Mouse (Mus musculus) liver, adult (tissue): ENCODE results near the gene Gal3st2.
"Not testable (repeated sequence)": the region's sequence is repeated elsewhere in the genome, so short reads cannot be mapped to it uniquely, and the experiment has no call there.

Experiments
- GATA4 ChIP-seq: IDR thresholded peaks from 2 replicates; pipeline ENCODE4 v1.6.1; 2014; ENCODE audit warnings: mild to moderate bottlenecking, low read length; ENCODE audit not compliant: insufficient replicate concordance

Gal3st2 gene

DNA sequence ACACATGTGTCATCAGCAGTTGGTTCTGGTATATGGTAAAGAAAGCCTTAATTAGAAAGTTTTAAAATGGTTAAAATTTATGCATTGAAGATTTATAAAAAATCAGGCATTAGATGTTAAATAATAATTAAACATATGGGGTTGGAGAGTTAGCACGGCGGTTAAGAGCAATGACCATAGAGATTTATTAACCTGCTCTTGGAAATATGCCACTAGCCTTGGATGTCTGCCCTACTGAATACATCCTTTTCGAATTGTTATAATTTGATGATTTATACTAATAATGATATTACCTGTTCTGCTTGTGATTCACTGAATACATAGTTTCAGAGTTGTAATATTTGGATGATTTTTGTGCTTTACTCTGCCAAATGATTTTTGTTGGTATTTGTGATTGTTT lies 3.1 kb upstream of the Gal3st2 start:
- TF ChIP-seq GATA4 = no peak

DNA sequence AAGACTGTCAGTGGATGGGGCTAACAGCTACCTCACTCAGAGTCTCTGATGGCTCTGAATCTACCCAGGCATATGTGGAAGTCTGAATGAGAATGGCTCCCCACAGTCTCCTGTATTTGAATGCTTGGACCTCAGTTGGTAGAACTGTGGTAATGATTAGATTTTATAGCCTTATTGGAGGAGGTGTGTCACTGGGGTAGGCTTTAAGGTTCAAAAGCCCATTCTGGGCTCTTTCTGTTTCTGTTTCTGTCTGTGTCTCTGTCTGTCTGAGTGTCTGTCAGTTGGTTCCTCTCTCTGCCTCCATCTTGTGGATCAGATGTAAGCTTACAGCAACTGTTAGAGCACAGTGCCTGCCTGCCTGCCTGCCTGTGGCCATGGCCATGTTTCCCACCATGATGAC lies 1.5 kb upstream of the Gal3st2 start:
- TF ChIP-seq GATA4 = no peak

DNA sequence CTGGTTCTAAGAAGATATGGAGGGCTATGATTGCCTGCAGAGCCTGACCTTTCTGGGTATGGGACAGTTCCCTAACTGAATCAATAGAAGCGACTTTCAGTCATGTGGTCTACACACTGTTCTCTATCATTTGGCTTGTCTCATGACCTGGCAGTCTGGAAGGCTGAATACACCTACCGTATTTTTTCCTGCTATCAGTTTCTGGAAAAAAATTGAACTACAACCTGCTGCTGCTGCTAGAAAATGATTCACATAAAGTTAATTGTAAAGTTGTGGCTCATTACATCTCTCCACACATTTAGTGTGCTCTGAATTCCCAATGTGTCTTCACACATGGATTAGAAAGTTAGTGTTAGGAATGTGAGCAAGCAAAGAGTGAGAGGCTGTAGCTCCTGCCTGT lies 56.9 kb downstream of the Gal3st2 start, which contains the start of gene Gal3st2b:
Gal3st2b (plus strand) TSS at position 301 of the 400 bp plus-strand sequence.
- not testable (repeated sequence) for TF ChIP-seq GATA4
